Mouse (Mus musculus) midbrain, postnatal 0 days (tissue): ENCODE measurements at regions not wholly inside any gene's neighbourhood (a gene's known extent, or its start where the extent isn't known, plus 50 kb on each side); places are given as distances from the start of the nearest gene placed in this dataset.

Experiments
- ATAC-seq: fragments of 200-750 bp; cut with Nextera tagmentation; 2 replicates; pipeline ENCODE4 v1.8.0; 2017; ENCODE audit warnings: moderate number of reproducible peaks, mild to moderate bottlenecking, moderate TSS enrichment, moderate library complexity; ENCODE audit not compliant: low FRiP score
- DNase-seq: peaks from one replicate; pipeline ENCODE4 v3.0.0-alpha.2; 2015; ENCODE audit warnings: low spot score
- H3K27ac ChIP-seq: fragments of 300-500 bp; sonication (generic); 2 replicates; pipeline ENCODE4 v1.5.1; 2014; ENCODE audit warnings: low read depth, mild to moderate bottlenecking, low read length, mixed read lengths
- H3K27me3 ChIP-seq: fragments of 300-500 bp; sonication (generic); 2 replicates; pipeline ENCODE4 v1.6.1; 2014; ENCODE audit warnings: low read length, control low read depth, mixed read lengths; ENCODE audit not compliant: insufficient read depth
- H3K36me3 ChIP-seq: fragments of 300-500 bp; sonication (generic); 2 replicates; pipeline ENCODE4 v1.6.1; 2014; ENCODE audit warnings: low read length, control low read depth, mixed read lengths; ENCODE audit not compliant: insufficient read depth
- H3K4me1 ChIP-seq: fragments of 300-500 bp; sonication (generic); 2 replicates; pipeline ENCODE4 v1.6.1; 2014; ENCODE audit warnings: mild to moderate bottlenecking, control low read depth, antibody characterized with exemption, low read length, mixed read lengths; ENCODE audit not compliant: insufficient read depth
- H3K4me2 ChIP-seq: fragments of 300-500 bp; sonication (generic); 2 replicates; pipeline ENCODE4 v1.6.1; 2014; ENCODE audit warnings: low read depth, mild to moderate bottlenecking, low read length, mixed read lengths; ENCODE audit not compliant: poor library complexity, severe bottlenecking
- H3K4me3 ChIP-seq: fragments of 300-500 bp; sonication (generic); 2 replicates; pipeline ENCODE4 v1.5.1; 2014; ENCODE audit warnings: low read depth, mild to moderate bottlenecking, low read length, moderate library complexity
- H3K9ac ChIP-seq: fragments of 300-500 bp; sonication (generic); replicated peaks from 2 replicates; pipeline ENCODE4 v1.6.1; 2014; ENCODE audit warnings: mild to moderate bottlenecking, low read length, moderate library complexity, mixed read lengths; ENCODE audit not compliant: poor library complexity, severe bottlenecking
- H3K9me3 ChIP-seq: fragments of 300-500 bp; sonication (generic); 2 replicates; pipeline ENCODE4 v1.6.1; 2016; ENCODE audit warnings: low read length, control low read depth
- CTCF ChIP-seq: IDR thresholded peaks from 2 replicates; pipeline ENCODE4 v1.5.1; 2016; ENCODE audit warnings: antibody characterized with exemption, mild to moderate bottlenecking
- WGBS: fragments of 180-500 bp; shearing (Covaris S2); extraction: QIAGEN DNeasy Blood & Tissue Kit; methylation state at CpG from one replicate; pipeline ENCODE4 v1.1.7; 2014; 5-methylcytosine and 5-hydroxymethylcytosine counted together

DNA sequence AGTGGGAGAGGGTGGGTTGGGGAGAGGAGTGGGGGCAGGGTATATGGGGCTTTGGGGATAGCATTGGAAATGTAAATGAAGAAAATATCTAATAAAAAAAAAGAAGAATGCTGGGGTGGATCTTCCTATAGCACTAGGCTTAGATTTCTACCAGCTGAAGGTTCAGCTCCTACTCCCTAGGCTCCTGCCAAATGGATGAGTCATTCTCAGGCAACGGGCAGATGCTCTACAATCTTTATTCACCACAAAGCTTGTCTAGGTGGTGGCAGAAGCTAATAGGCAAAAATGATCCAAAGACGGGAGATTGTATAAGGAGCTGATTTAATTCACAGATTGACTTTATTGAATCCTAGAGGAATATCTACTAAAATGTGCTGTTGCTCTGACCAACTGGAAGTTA is 211.6 kb upstream of the Fam98a start:
- H3K27ac ChIP-seq, result no peak overlapping the region
- H3K36me3 ChIP-seq, result no peaks in the 10 kb centered on the region
- DNase-seq (no peak), ATAC-seq (no peak)
- H3K4me2 ChIP-seq, result no peak overlapping the region
- H3K9me3 ChIP-seq, result no peaks in the 10 kb centered on the region
- TF ChIP-seq CTCF, result no peak
- H3K27me3 ChIP-seq, result no peaks in the 10 kb centered on the region
- no peaks in the 10 kb centered on the region for H3K4me1 ChIP-seq
- WGBS, result 88% methylated on average over 2 of the region's 2 CpGs
- H3K9ac ChIP-seq, result no peak overlapping the region
- no peak overlapping the region for H3K4me3 ChIP-seq

DNA sequence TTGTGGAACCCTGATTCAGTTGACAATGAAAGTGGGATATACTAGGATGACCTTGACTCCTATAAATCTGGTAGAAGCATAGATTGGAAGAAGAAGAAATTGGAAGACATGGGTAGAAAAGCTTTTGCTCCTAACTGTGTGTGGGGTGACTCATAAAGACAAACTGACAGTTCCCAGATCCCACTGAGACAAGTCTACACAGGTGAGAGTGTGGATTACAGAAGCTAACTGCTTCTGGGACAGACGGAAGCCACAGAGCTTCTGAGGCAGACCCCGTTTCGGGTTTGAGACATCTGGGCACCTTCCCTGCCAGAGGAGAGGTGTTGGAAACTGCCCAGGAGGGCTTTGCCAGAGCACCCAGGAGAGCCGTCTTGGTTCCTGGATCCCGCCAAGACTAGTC is 204.7 kb upstream of the Fam98a start:
- Histone ChIP-seq H3K27ac (no peak overlapping the region), H3K9me3 (no peaks in the 10 kb centered on the region), H3K4me1 (no peaks in the 10 kb centered on the region), H3K4me3 (no peak overlapping the region), H3K9ac (no peak overlapping the region), H3K4me2 (no peak overlapping the region), H3K36me3 (no peaks in the 10 kb centered on the region), H3K27me3 (no peaks in the 10 kb centered on the region)
- DNase-seq (no peak), ATAC-seq (no peak)
- WGBS, result 96% methylated on average over 5 of the region's 5 CpGs
- no peak for TF ChIP-seq CTCF

DNA sequence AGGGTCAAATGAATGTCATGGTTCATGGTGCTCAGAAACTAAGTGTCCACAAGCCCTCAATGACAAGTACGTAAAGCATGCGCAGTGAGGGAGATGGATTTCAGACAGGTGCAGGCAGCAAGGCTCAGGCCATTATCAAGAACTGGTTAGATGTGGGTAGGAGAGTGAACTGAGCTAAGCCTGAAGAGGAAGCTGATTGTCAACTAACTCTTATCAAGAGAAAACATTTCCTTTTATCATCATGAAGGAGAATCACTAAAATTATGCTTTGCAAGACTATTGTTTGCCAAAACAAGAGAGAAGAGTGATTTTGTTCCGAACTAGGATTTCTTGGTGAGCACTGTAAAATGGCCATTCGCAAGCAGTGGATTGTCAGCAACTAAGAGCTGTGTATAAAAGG is 164.7 kb upstream of the Fam98a start:
- no peak overlapping the region for H3K27ac ChIP-seq
- 97% methylated on average over 4 of the region's 4 CpGs for WGBS
- ATAC-seq (no peak), DNase-seq (no peak)
- H3K4me1 ChIP-seq, result no peaks in the 10 kb centered on the region
- TF ChIP-seq CTCF, result no peak
- no peaks in the 10 kb centered on the region for H3K36me3 ChIP-seq
- H3K27me3 ChIP-seq, result no peaks in the 10 kb centered on the region
- H3K4me3 ChIP-seq, result no peak overlapping the region
- H3K4me2 ChIP-seq, result no peak overlapping the region
- H3K9ac ChIP-seq, result no peak overlapping the region
- H3K9me3 ChIP-seq, result no peaks in the 10 kb centered on the region

DNA sequence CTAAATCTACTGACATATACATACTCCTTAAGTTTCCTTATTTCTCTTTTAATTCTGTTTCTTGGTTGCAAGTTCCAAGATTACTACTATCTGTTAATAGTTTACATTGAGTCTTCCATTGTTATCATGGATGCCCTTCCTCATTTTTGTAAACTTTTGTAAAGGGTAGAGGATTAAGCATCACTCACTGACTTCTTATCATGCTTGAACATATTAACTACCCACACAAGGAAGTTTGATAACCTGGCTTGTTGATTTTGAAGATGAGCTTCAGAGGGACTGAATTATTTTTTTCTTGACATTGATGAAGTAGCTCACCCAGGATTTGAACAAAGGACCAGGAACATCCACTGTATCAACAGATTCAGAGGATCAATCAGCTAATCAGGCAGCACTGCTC is 162.8 kb upstream of the Fam98a start:
- Histone ChIP-seq H3K27me3 (no peaks in the 10 kb centered on the region), H3K27ac (no peak overlapping the region), H3K9ac (no peak overlapping the region), H3K9me3 (no peaks in the 10 kb centered on the region), H3K4me2 (no peak overlapping the region), H3K4me3 (no peak overlapping the region), H3K4me1 (no peaks in the 10 kb centered on the region), H3K36me3 (no peaks in the 10 kb centered on the region)
- no peak for DNase-seq
- no peak for TF ChIP-seq CTCF
- no peak for ATAC-seq

DNA sequence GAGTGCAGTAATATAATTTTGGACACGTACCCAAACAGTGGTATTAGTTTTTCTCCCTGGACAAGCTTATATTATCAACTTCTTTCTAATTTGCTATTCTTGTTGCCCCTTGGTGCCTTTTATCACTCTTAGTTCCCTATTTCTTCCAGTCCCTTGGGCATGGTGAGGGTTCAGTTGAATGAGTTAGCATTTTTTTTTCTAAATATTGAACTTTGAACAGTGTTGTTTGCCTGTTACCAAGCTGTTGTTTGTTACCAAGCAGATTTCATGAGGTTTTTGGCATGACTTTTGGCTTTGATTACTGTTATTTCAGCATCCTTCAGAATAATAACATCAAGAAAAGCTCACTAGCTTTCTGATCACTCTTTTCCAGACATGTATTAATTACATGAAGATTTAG is 162.3 kb upstream of the Fam98a start:
- Histone ChIP-seq H3K9me3 (no peaks in the 10 kb centered on the region), H3K27ac (no peak overlapping the region), H3K4me2 (no peak overlapping the region), H3K4me3 (no peak overlapping the region), H3K9ac (no peak overlapping the region), H3K27me3 (no peaks in the 10 kb centered on the region), H3K4me1 (no peaks in the 10 kb centered on the region), H3K36me3 (no peaks in the 10 kb centered on the region)
- DNase-seq, result no peak
- ATAC-seq, result no peak
- 87% methylated on average over 1 of the region's 1 CpGs for WGBS
- no peak for TF ChIP-seq CTCF

DNA sequence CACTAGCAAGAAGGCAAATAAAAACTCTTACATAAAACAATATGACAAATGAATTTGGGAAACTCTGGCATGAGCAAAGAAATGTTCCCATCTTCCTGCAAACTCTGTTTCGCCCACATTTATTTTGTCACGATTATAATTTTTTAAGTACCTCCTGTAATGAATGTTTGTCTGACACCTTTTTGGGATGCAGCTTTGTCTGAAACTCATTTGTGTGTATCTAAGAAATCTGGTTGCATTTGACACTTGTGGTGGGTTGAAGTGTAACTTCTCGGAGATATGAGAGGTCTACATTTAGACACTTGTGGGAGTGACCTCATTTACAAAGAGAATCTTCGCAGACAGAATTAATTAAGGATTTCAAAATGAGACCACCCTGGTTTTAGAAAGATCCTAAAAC is 155.9 kb upstream of the Fam98a start:
- H3K4me1 ChIP-seq, result no peaks in the 10 kb centered on the region

DNA sequence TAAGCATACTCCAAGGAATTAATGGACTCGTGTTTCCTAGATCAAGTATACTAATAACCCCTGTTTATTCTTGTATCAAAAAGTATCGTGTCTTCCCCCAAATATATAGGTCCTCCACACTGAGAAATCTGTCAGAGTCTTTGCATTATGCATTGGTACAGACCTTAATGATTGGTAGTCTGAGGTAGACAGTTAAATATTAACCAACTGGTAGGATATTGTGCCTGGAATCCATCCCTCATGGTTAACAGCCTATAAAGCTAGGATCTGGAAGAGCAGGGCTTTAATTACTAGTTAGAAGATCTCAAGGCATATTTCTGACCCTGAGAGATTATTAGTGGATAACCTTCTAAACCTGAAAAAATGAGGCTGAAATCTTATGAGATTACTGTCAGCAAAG is 153.6 kb upstream of the Fam98a start:
- H3K27me3 ChIP-seq, result no peaks in the 10 kb centered on the region
- WGBS, result 80% methylated on average over 2 of the region's 2 CpGs
- no peak overlapping the region for H3K9ac ChIP-seq
- H3K4me1 ChIP-seq, result no peaks in the 10 kb centered on the region
- no peaks in the 10 kb centered on the region for H3K36me3 ChIP-seq
- no peak overlapping the region for H3K27ac ChIP-seq
- no peak overlapping the region for H3K4me3 ChIP-seq
- no peak for ATAC-seq
- TF ChIP-seq CTCF, result no peak
- H3K9me3 ChIP-seq, result no peaks in the 10 kb centered on the region
- H3K4me2 ChIP-seq, result no peak overlapping the region
- no peak for DNase-seq

More for the DNA sequence above, 155.9 kb upstream of the Fam98a start:
- ATAC-seq, result no peak
- H3K4me3 ChIP-seq, result no peak overlapping the region
- no peak for TF ChIP-seq CTCF
- H3K27ac ChIP-seq, result no peak overlapping the region
- DNase-seq, result no peak
- no peak overlapping the region for H3K4me2 ChIP-seq
- H3K9me3 ChIP-seq, result no peaks in the 10 kb centered on the region
- WGBS, result 88% methylated on average over 4 of the region's 4 CpGs
- no peaks in the 10 kb centered on the region for H3K27me3 ChIP-seq
- no peaks in the 10 kb centered on the region for H3K36me3 ChIP-seq
- H3K9ac ChIP-seq, result no peak overlapping the region
